Mouse (Mus musculus): ENCODE measurements around the gene Tmed1.
"Not testable (repeated sequence)": the region's sequence is repeated elsewhere in the genome, so short reads cannot be mapped to it uniquely, and the experiment has no call there.

Gene Tmed1

DNA sequence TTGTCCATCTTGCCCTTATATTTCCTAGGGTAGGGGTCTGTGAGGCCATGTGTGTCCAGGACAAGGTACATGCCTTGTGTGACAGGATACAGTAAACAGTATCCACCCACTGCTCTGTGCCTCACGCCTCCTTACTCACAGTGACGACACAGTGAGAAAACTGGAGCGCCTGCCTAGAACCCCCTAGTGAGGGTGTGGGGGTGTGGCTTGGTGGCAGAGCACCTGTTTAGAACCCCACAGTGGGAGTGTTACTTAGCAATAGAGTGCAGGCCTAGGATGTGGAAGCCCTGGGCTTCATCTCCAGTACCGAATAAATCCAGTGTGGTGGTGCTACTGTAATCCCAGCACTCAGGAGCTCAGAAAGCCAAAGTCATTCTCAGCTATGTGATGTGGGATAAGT, 37.1 kb downstream of the Tmed1 start:
- no peak for DNase-seq (ENCODE audit: low spot score)

GRCm38 (mm10) chr9:21469032-21470024, 40.7 kb downstream of the Tmed1 start:
- DNase-seq (ENCODE audit: low spot score), result no peak

GRCm38 (mm10) chr9:21464565-21464928, 45.5 kb downstream of the Tmed1 start:
- DNase-seq (ENCODE audit: low spot score), result not testable (repeated sequence)

- DNase-seq (ENCODE audit: low spot score), result no peak
Measured at GRCm38 (mm10) chr9:21463766-21464564, 46.1 kb downstream of the Tmed1 start.

DNA sequence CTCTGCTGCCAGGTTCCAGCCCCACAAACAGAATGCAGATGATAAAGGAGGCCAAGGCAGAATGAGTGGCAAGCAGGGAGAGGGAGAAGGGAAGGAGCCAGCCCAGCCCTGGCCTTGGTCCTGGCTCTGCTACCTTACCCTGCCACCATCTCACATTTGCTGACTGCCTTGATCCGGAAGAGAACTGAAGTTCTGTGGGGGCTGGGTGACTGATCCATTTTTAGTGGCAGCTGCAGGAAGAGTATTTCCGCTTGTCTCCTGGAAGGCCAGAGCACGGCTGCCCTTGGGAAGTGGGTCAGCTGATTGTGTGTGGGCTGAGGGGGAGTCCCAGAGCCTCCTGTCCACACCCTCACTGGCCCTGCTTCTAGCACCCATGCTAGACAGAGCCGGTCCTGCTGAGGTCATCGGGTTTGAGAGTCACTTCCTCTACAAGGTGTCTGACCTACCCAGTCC, 46.9 kb downstream of the Tmed1 start:
- DNase-seq (ENCODE audit: low spot score), result no peak

DNA sequence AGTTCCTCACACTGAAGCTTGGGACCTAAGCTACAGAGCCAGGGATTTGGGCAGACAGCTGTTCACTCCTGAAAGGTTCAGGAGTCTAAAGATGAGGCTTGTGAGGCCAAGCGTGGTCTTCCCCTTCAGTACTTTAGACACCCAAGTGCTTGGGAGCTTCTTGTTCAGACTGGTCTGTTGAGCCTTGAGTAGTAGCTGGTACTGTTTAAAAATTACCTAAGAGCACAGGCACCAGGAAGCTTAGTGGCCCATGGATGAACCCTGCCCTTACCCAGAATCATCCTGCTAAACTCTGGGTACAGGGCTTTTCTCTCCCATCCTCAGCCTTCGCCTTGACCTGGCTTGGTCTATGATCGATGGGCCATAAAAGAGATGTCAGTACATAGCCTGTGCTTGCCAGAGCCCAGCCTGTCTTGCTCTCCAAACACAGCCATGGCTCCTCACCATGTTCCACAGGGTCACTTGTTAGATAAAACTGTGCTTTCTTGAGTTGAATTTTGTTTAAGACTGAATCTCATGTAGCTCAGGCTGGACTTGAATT, 49.6 kb downstream of the Tmed1 start:
- DNase-seq (ENCODE audit: low spot score), result no peak

GRCm38 (mm10) chr9:21458821-21459220, 51.2 kb downstream of the Tmed1 start:
- no peak for DNase-seq (ENCODE audit: low spot score)
